ENCODE assay signal across 8 mouse cellular contexts in the genomic region with DNA sequence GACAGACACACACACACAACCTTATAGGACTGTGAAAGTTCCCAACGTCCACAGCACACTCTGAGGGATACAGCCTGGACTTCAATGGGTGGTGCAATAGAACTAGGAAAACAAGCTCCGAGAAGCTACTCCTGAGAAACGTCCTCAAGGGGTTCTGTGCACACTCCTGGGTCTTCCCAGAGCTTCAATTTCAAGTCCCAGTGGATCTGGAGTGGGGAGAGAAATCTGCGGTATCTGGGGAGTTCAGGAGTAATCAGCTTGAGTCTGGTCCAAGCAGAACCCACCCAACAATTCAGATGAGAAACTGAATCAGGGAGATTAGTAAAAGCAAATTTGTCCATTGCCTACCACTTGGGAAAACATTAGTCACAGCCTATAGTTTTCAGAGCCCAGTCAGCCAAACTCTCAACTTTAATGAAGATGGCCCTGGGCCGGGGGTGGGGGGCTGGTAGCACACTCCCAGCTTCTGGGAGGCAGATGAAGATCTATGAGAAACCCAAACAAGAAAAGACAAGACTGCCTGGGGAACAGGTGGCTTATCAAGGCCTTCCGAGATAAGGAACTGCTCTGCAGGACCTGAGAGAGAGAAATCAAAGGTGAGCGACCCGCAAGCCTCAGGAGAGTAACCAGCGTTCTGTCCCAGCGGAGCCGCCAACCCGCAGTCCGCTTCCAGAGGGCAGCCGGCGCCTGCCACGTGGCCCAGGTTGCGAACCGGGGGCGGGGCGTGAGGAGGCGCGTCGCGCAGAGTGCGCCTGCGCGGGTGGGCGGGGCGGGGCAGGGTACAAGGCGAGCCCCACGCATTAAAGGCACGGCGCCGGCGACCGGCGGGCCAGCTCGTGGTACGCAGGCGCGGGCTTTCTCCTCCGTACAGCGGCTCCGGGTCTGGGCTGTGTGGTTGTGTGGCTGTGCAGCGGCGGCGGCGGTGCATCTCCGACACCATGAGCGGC. TPM values are rescaled to one million over a fixed set of nuclear protein-coding genes. Genes with fewer than 3 reads are reported as not detected.
DNase-seq lines count a peak whose midpoint lies in the region; ATAC-seq and TF ChIP-seq lines count a peak whose summit lies in the region.

Gene Ppa1, plus strand, starts transcription at position 763 of the 947 bp plus-strand sequence.

- H3K9ac ChIP-seq in forebrain, postnatal 0 days, result peak within 1 kb of the TSS; percentile 78
- peak within 1 kb of the TSS; percentile 87 for H3K9ac ChIP-seq in lung, embryonic 16.5 days (ENCODE audit: low read length)

- no peaks in the 10 kb centered on the region for H3K27me3 ChIP-seq in G1E (ENCODE audit: insufficient read depth, low read length)
- no peaks in the 10 kb centered on the region for H3K27me3 ChIP-seq in forebrain, postnatal 0 days (ENCODE audit: insufficient read depth, low read length)
- no peaks in the 10 kb centered on the region for H3K27me3 ChIP-seq in lung, embryonic 16.5 days (ENCODE audit: control insufficient read depth, insufficient read depth, low read depth, low read length)

- ATAC-seq in G1E (ENCODE audit: extremely low read depth, insufficient number of reproducible peaks, low FRiP score, poor library complexity, severe bottlenecking), result peak; percentile 66; the same call in 1 of the 2 replicates
- ATAC-seq in forebrain, postnatal 0 days, result peak; percentile 99
- peak; percentile 97 for ATAC-seq in lung, embryonic 16.5 days (ENCODE audit: low read depth)

- H3K4me1 ChIP-seq in G1E (ENCODE audit: insufficient read depth, low read depth, low read length), result peaks cover 9% of the 10 kb centered on the region
- H3K4me1 ChIP-seq in forebrain, postnatal 0 days (ENCODE audit: insufficient read depth), result 0 out of 2 replicates have a peak, but pooled peaks cover 5% of the 10 kb centered on the region
- H3K4me1 ChIP-seq in lung, embryonic 16.5 days (replicated peaks; ENCODE audit: control insufficient read depth, insufficient read depth, low read length), result peaks cover 8% of the 10 kb centered on the region

- peak within 1 kb of the TSS; percentile 76 for H3K4me3 ChIP-seq in G1E (ENCODE audit: low read depth, low read length)
- H3K4me3 ChIP-seq in forebrain, postnatal 0 days (ENCODE audit: low read depth, low read length), result peak within 1 kb of the TSS; percentile 83
- H3K4me3 ChIP-seq in lung, embryonic 16.5 days (ENCODE audit: low read length), result peak within 1 kb of the TSS; percentile 90

- H3K36me3 ChIP-seq in G1E (replicated peaks), result peaks cover 12% of the 10 kb centered on the region
- H3K36me3 ChIP-seq in forebrain, postnatal 0 days (ENCODE audit: insufficient read depth), result no peaks in the 10 kb centered on the region
- no peaks in the 10 kb centered on the region for H3K36me3 ChIP-seq in lung, embryonic 16.5 days (ENCODE audit: control insufficient read depth, insufficient read depth, low read length)

- H3K9me3 ChIP-seq in G1E (replicated peaks), result no peaks in the 10 kb centered on the region
- no peaks in the 10 kb centered on the region for H3K9me3 ChIP-seq in forebrain, postnatal 0 days (ENCODE audit: low read length)
- no peaks in the 10 kb centered on the region for H3K9me3 ChIP-seq in lung, embryonic 16.5 days (ENCODE audit: control insufficient read depth, low read length)

- DNase-seq in G1E (ENCODE audit: low spot score), result peak; percentile 71
- peak; percentile 89 to 93 for DNase-seq in cerebellum, adult 18-20 months
- DNase-seq in forebrain, postnatal 0 days, result peak; percentile 93
- peak; percentile 89 for DNase-seq in heart, postnatal 4 days
- DNase-seq in layer of hippocampus, adult 9-10 months (ENCODE audit: low spot score), result peak; percentile 39
- peak; percentile 49 for DNase-seq in ovary, postnatal 10 days (ENCODE audit: low spot score)
- DNase-seq in thymus, postnatal 10 days (ENCODE audit: low spot score in 2 of 2), result peak; percentile 69 to 77

- WGBS in forebrain, postnatal 0 days, result 2% methylated on average over 48 of the region's 50 CpGs
- WGBS in lung, embryonic 16.5 days, result 1% methylated on average over 48 of the region's 50 CpGs

- peak within 1 kb of the TSS; percentile 78 for H3K4me2 ChIP-seq in forebrain, postnatal 0 days (ENCODE audit: low read depth)
- H3K4me2 ChIP-seq in lung, embryonic 16.5 days (ENCODE audit: low read depth, low read length), result peak within 1 kb of the TSS; percentile 91

- H3K27ac ChIP-seq in forebrain, postnatal 0 days (ENCODE audit: low read depth, low read length), result peak within 1 kb of the TSS; percentile 79
- H3K27ac ChIP-seq in lung, embryonic 16.5 days (ENCODE audit: low read length), result peak within 1 kb of the TSS; percentile 66

- TF ChIP-seq CTCF in G1E (IDR thresholded peaks at IDR 0.05; ENCODE audit: low read depth, low read length), result no peak
- TF ChIP-seq CTCF in forebrain, postnatal 0 days (IDR thresholded peaks at IDR 0.05; ENCODE audit: low read depth), result no peak

RNA-seq across cellular contexts. Expression of gene Ppa1, which starts in this region (rescaled TPM):
- total RNA-seq in G1E (2014; fragmentation: Nextera tagmentation) (19.0 and 29.6 TPM in 2 replicates), G1E (2017) (36.8 and 42.0 TPM in 2 replicates)
- polyA plus RNA-seq in G1E (2012), result 14.8 and 15.0 TPM in 2 replicates
- total RNA-seq in forebrain, postnatal 0 days (2014; rRNA removed), result 137 and 157 TPM in 2 replicates
- 201 and 219 TPM in 2 replicates for polyA plus RNA-seq in forebrain, postnatal 0 days (2015; fragmentation: Nextera tagmentation; extraction: Ambion mirVana)
- 10 to 100 TPM; 55.2 to 61.6 TPM for total RNA-seq in heart, postnatal 4 days (2021)
- 125 and 138 TPM in 2 replicates for polyA plus RNA-seq in lung, embryonic 16.5 days (2015; fragmentation: Nextera tagmentation; extraction: Ambion mirVana)

Comparison
In these comparisons a context has a peak if more than half of its experiments do, and no peak if none do; other contexts are left out.
1. Peak in every context shown above with its lines: DNase-seq, ATAC-seq, H3K4me3 ChIP-seq and H3K27ac ChIP-seq.
2. DNase-seq: peak in every context shown above with its lines; median percentile 93 in forebrain, postnatal 0 days; 91 in cerebellum, adult 18-20 months; 89 in heart, postnatal 4 days; 73 in thymus, postnatal 10 days; 71 in G1E; 49 in ovary, postnatal 10 days; 39 in layer of hippocampus, adult 9-10 months.